Mouse (Mus musculus) midbrain, embryonic 11.5 days (tissue): ENCODE data around the gene 4930467E23Rik. TPM values are rescaled to one million over a fixed set of nuclear protein-coding genes. Genes with fewer than 3 reads are reported as not detected.
"Not testable (repeated sequence)": the region's sequence is repeated elsewhere in the genome, so short reads cannot be mapped to it uniquely, and the experiment has no call there.

Experiments used
- ATAC-seq: fragments of 200-750 bp; cut with Nextera tagmentation; 2 replicates; pipeline ENCODE4 v1.8.0; 2017; ENCODE audit warnings: moderate TSS enrichment, moderate library complexity; ENCODE audit not compliant: low FRiP score
- DNase-seq: peaks from one replicate; pipeline ENCODE4 v3.0.0; 2015; ENCODE audit warnings: low spot score; ENCODE audit errors: missing footprints
- H3K27ac ChIP-seq: fragments of 300-500 bp; sonication (generic); 2 replicates; pipeline ENCODE4 v1.5.1; 2014; ENCODE audit warnings: low read depth, low read length
- H3K27me3 ChIP-seq: fragments of 300-500 bp; sonication (generic); 2 replicates; pipeline ENCODE4 v1.6.1; 2014; ENCODE audit warnings: mild to moderate bottlenecking, low read length, moderate library complexity, mixed read lengths; ENCODE audit not compliant: control insufficient read depth, insufficient read depth
- H3K36me3 ChIP-seq: fragments of 300-500 bp; sonication (generic); 2 replicates; pipeline ENCODE4 v1.6.1; 2014; ENCODE audit warnings: mild to moderate bottlenecking, low read length, moderate library complexity, mixed read lengths; ENCODE audit not compliant: control insufficient read depth, insufficient read depth
- H3K4me1 ChIP-seq: fragments of 300-500 bp; sonication (generic); 2 replicates; pipeline ENCODE4 v1.6.1; 2014; ENCODE audit warnings: low read length; ENCODE audit not compliant: control insufficient read depth, insufficient read depth
- H3K4me2 ChIP-seq: fragments of 300-500 bp; sonication (generic); 2 replicates; pipeline ENCODE4 v1.6.1; 2014; ENCODE audit warnings: mild to moderate bottlenecking, moderate library complexity
- H3K4me3 ChIP-seq: fragments of 300-500 bp; sonication (generic); 2 replicates; pipeline ENCODE4 v1.5.1; 2014; ENCODE audit warnings: low read depth, low read length
- H3K9ac ChIP-seq: fragments of 300-500 bp; sonication (generic); 2 replicates; pipeline ENCODE4 v1.6.1; 2014; ENCODE audit warnings: low read length
- H3K9me3 ChIP-seq: fragments of 300-500 bp; sonication (generic); 2 replicates; pipeline ENCODE4 v1.6.1; 2016; ENCODE audit warnings: low read length; ENCODE audit not compliant: control insufficient read depth
- WGBS: fragments of 180-500 bp; shearing (Covaris S2); extraction: QIAGEN DNeasy Blood & Tissue Kit; methylation state at CpG from one replicate; pipeline ENCODE4 v1.1.7; 2014; 5-methylcytosine and 5-hydroxymethylcytosine counted together
- polyA plus RNA-seq: library from polyadenylated mRNA; unstranded; fragments of >200 nt; fragmentation: Nextera tagmentation; extraction: Ambion mirVana; gene quantifications from 2 replicates; pipeline ENCODE4 v1.2.1, GENCODE M21; 2014

4930467E23Rik gene
- polyA plus RNA-seq, 1 experiment from 2014 or later = not detected

DNA sequence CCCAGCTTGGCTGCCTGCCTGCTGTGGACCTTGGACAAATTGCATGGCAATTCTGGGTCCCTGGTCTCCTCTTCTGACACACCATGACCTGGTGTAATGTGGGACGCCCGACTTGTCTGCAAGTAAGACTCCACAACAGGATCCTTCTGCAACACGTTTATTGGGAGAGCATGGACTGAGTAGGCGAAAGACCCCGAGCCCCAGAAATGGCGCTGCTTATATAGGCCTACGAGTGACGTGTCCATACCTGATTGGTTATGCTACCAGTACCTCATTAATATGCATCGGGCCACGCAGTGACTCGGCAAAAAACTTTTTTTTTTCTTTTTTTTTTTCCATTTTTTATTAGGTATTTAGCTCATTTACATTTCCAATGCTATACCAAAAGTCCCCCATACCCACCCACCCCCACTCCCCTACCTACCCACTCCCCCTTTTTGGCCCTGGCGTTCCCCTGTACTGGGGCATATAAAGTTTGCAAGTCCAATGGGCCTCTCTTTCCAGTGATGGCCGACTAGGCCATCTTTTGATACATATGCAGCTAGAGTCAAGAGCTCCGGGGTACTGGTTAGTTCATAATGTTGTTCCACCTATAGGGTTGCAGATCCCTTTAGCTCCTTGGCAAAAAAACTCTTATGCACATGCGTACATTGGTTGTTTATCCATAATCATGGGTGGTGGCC, 21.5 kb upstream of the 4930467E23Rik start:
- H3K9me3 ChIP-seq, H3K36me3 ChIP-seq, H3K27ac ChIP-seq, H3K4me2 ChIP-seq, H3K9ac ChIP-seq, DNase-seq, H3K27me3 ChIP-seq, H3K4me3 ChIP-seq, H3K4me1 ChIP-seq: not testable (repeated sequence)
- WGBS = 85% methylated on average over 13 of the region's 15 CpGs
- ATAC-seq = peak; percentile 61

- DNase-seq, H3K4me3 ChIP-seq, H3K9ac ChIP-seq, H3K4me2 ChIP-seq, ATAC-seq, H3K4me1 ChIP-seq, H3K9me3 ChIP-seq, H3K36me3 ChIP-seq, H3K27me3 ChIP-seq, H3K27ac ChIP-seq: not testable (repeated sequence)
Observed at GRCm38 (mm10) chr8:19708976-19709375, 20.4 kb upstream of the 4930467E23Rik start.

DNA sequence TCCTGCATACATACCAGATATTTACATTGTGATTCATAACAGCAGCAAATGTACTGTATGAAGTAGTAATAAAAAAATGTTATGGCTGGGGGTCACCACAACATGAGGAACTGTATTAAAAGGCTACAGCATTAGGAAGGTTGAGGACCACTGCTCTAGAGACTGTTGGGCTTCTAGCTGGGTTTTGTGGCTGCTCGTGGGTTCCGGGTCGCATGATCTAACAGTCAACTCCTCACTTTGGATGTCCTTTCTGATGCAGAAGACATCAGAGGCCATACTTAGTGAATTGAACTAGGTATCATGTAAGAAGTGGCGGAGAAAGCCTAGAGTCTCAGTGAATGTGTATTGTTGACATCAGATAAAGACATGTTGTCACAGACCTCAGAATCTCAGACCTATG, 19.9 kb upstream of the 4930467E23Rik start:
- not testable (repeated sequence) for H3K27ac ChIP-seq, H3K36me3 ChIP-seq, ATAC-seq, DNase-seq, H3K9me3 ChIP-seq, H3K27me3 ChIP-seq, H3K9ac ChIP-seq, H3K4me1 ChIP-seq, H3K4me3 ChIP-seq, H3K4me2 ChIP-seq
- WGBS = 88% methylated on average over 4 of the region's 4 CpGs

- H3K4me1 ChIP-seq, ATAC-seq, H3K27me3 ChIP-seq, H3K36me3 ChIP-seq, H3K27ac ChIP-seq, DNase-seq, H3K4me3 ChIP-seq, H3K9ac ChIP-seq, H3K9me3 ChIP-seq, H3K4me2 ChIP-seq: not testable (repeated sequence)
- 81% methylated on average over 5 of the region's 9 CpGs for WGBS
Observed at GRCm38 (mm10) chr8:19711171-19711860, 18.1 kb upstream of the 4930467E23Rik start.

GRCm38 (mm10) chr8:19712227-19712750, 17.1 kb upstream of the 4930467E23Rik start:
- not testable (repeated sequence) for ATAC-seq, H3K36me3 ChIP-seq, H3K9me3 ChIP-seq, H3K27ac ChIP-seq, H3K9ac ChIP-seq, H3K4me2 ChIP-seq, H3K4me1 ChIP-seq, H3K4me3 ChIP-seq, H3K27me3 ChIP-seq, DNase-seq
- 97% methylated on average over 2 of the region's 2 CpGs for WGBS

DNA sequence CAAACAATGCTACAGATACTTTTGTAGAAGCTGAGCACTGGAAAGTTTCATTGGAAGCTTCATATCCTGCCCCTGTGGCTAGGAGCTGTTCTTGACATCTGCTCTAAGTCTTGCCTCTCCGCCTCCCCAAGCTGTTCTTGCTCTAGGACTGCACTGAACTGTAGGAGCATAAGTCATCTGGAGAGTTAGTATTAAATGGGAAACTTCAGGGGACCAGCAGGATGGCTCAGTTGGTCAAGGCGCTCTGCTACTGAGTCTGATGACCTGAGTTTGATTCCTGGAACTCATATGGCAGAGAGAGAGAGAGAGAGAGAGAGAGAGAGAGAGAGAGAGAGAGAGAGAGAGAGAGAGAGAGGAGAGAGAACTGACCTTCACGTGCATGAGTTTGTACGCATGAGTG, 16.6 kb upstream of the 4930467E23Rik start:
- H3K4me1 ChIP-seq, H3K36me3 ChIP-seq, H3K27me3 ChIP-seq, H3K4me2 ChIP-seq, H3K9me3 ChIP-seq, DNase-seq, ATAC-seq, H3K4me3 ChIP-seq, H3K27ac ChIP-seq, H3K9ac ChIP-seq: not testable (repeated sequence)
- WGBS = 67% methylated on average over 4 of the region's 4 CpGs

DNA sequence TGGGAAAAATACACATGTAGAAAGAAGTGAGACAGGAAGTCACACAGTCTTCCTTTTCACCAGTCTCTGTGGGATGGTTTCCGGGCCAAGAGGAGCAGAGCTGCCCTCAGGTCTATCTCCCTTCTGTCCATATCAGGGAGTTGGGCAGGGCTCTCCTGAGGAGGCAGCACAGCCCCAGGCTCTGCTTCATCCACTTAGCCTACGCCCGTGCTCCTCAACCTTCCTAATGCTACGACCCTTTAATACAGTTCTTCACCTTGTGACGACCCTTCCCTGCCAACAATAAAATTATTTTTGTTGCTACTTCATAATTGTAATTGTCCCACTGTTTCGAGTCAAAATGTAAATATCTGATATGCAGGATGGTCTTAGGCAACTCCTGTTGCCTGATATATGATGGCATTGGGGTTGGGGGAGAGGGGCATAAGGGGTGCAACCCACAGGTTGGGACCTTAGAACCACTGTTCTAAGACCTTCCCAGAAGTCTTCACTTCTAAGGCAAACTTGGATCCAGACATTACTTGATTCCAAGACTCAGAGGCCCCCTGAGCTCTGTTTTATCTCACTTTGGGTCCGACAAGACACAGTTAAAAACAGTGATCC, 16.0 kb upstream of the 4930467E23Rik start:
- not testable (repeated sequence) for H3K36me3 ChIP-seq, H3K4me1 ChIP-seq, H3K4me3 ChIP-seq, H3K27ac ChIP-seq, H3K4me2 ChIP-seq, H3K9ac ChIP-seq, H3K9me3 ChIP-seq, DNase-seq, H3K27me3 ChIP-seq
- ATAC-seq = peak; percentile 58; the same call in 1 of the 2 replicates
- 89% methylated on average over 6 of the region's 7 CpGs for WGBS

GRCm38 (mm10) chr8:19714426-19714825, 14.9 kb upstream of the 4930467E23Rik start:
- not testable (repeated sequence) for H3K4me2 ChIP-seq, ATAC-seq, H3K27ac ChIP-seq, H3K9ac ChIP-seq, H3K36me3 ChIP-seq, H3K4me1 ChIP-seq, H3K9me3 ChIP-seq, H3K4me3 ChIP-seq, H3K27me3 ChIP-seq, DNase-seq
- WGBS = 82% methylated on average over 2 of the region's 2 CpGs

DNA sequence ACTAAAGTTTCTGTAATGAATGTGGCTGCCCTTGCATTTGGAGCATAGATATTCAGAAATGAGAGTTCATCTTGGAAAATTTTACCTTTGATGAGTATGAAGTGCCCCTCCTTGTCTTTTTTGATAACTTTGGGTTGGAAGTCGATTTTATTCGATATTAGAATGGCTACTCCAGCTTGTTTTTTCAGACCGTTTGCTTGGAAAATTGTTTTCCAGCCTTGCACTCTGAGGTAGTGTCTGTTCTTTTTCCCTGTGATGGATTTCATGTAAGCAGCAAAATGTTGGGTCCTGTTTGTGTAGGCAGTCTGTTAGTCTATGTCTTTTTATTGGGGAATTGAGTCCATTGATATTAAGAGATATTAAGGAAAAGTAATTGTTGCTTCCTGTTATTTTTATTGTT, 14.1 kb upstream of the 4930467E23Rik start:
- H3K36me3 ChIP-seq, DNase-seq, H3K27ac ChIP-seq, H3K4me1 ChIP-seq, H3K4me2 ChIP-seq, H3K4me3 ChIP-seq, H3K27me3 ChIP-seq, H3K9me3 ChIP-seq, ATAC-seq, H3K9ac ChIP-seq: not testable (repeated sequence)
- 85% methylated on average over 3 of the region's 3 CpGs for WGBS
